Mouse (Mus musculus) adipocyte (in vitro differentiated cells): ENCODE measurements around the gene Mrpl21.

Experiments
- DNase-seq: peaks from one replicate; pipeline ENCODE4 v3.0.0-alpha.2; 2016; ENCODE audit warnings: low spot score

Gene Mrpl21

DNA sequence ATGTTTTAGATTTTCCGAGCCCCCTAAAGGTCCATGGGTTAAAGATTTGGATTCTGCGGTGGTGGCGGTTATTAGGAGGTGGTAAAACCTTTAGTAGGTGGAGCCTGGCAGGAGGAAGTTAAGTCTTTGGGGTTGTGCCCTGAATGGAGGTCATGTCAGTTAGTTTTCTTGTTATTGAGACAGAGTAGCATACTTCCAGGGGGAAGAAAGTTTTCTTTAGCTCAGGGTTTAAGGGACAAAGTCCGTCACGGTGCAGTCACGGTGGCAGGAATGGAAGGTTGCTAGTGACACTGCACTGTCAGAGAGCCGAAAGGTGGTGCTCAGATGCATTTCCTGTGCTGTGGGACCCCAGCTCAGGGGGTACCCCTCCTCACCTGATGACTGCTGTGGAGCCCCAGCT is 15.1 kb downstream of the Mrpl21 start:
- DNase-seq: no peak

DNA sequence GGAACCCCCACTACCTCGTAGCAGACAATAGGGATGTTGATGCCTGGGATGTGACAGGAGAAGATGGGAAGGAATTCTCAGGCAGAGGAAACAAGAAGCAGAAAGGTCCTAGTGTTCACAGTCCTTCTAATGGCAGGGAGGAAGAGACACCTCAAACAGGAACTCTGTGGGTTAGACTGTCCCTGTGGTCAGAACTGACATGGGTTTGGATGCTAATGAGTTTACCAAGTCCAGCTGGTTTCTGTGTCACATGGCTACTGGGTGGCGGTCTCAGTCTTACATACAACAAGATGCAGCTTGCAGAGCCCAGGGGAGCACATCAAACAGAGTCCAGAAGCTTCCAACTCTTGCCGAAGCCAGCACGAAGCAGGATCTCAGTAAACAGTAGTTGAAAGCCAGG is 21.3 kb downstream of the Mrpl21 start:
- no peak for DNase-seq

DNA sequence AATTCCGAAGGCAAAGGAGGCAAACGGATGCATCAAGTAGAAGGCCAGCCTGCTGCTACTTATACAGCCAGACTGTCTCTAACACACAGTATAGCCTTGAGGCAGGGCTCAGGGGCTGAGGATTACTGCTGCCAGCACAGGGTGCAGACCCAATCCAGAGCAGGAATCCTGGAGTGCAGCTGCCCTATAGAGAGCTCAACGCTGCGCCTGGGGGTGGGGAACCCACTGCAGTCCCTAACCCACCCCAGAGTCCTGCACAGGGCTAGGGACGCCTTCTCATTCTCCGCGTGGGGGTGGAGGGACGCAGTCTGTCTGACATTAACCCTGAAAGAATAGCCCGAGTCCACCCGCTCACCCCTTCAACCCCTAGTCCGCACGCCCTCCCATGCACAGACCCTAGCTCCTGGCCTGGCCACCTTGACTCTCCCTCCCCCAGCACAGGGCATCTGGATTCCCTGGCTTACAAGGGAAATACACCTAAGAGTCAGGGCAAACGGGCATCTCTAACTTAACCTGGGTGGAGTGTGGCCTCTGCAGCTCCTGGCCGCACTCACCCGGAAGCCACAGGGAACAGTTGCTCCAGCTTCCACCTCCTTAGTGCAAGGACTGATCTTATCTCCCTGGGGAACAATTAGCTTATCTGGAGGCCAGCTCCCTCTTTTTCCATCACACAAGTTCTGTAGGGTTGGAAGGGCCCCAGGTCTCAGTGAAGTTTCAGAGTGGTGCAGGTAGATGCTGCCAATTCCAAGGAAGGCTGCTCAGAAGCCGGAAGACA is 24.7 kb downstream of the Mrpl21 start:
- DNase-seq: no peak

DNA sequence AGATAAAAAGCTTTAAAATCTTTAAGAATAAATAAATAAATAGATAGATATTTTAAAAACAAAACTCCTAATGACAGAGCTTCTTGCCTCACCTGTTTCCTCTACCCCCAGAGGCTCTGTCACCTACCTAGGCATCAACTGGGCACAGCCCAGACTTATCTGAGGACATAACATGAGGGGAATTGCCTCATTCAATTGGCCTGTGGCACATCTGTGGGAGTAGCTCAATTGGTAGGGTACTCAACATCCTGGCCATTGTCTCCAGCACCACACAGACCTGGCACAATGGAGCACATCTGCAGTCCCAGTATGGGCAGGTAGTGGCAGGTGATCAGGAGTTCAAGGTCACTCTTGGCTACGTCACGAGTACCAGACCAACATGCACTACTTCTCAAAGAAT is 36.6 kb downstream of the Mrpl21 start:
- DNase-seq: no peak

DNA sequence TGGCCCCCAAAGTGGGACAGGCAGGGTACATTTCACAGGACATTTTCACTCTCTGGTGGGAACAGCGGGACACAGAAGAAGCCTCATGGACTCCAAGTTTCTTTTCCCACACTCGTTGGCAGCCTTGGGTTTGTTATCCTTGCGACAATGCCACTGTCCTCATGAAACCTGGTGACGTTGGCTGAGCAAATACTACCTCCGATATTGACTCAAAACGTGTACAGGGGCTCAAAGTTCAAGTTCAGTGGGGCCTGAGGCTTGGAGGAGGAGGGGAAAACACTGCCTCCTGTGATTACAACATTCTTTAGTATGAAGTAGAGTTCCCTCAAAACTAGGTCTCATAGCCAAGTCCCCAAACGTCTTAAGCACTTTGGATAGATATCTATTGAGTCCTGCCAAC is 37.4 kb downstream of the Mrpl21 start:
- DNase-seq: peak; percentile 44

DNA sequence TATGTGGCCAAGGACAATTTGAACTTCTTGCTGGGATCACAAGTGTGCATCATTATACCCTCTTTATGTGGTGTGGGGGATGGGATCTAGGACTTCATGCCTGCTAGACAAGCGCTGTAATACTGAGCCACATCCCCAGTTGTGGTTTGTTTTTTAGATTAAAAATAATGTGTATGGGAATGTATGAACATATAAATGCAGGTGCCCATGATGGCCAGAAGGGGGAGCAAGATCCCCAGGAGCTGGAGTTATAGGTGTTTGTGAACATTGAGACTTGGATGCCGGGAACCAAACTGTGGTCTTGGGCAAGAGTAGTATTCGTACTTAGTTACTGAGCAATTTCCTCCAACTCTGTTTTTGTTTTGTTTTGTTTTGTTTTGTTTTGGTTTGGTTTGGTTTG is 38.1 kb downstream of the Mrpl21 start:
- DNase-seq: peak; percentile 45

DNA sequence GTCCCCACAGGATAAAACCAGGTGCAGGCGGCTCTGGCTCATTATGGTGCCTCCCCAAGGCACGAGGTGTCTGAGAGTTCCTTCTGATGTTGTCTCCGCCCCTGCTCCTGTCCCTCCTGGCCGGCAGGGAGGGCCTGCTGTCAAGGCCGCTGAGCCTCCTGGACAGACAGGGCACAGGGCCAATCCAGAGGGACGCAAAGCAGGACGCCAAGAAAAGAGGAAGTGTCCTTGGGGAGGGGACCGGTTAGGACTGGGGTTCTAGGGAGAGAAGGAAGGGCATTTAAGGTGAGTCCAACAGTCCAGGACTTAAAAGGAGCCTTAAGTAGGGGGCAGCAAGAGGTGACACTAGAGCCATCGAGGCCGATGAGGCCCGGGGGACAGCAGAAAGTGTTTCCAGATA is 38.9 kb downstream of the Mrpl21 start:
- DNase-seq: no peak

DNA sequence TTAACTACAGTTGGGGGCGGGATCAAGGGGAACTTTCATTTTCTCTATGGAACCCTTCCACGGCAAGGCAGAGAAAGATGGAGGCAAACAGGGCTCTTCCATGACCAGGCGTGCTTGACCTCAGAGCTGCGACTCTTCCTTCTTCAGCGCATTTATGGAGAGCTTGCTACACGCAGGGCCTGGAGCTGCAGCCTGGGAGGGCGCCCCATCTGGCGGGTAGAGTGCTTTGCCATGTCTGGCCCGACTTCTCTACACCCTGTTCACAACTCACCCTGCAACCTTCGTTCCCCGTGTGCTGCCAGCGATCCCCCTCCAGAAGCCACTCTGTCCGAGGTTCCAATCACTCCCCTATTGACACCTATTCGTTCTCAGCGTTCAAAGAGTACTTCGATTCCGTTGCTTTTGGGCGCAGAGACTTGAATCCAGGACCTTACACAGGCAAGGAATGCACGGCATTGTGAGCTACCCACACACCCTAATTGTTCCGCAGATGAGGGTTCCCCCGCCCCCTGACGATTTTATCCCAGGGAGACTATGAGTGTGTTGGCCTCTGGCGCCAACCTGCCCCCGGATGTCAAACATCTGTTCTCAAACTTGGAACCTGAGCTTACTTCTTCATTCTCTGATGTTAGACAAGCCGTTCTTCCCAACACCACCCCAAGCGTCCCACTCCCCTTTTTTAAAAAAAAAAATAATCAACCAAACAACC is 39.7 kb downstream of the Mrpl21 start, which contains the start of gene Cpt1a:
Gene Cpt1a (plus strand): TSS at position 74 of the 709 bp plus-strand sequence.
- DNase-seq: peak; percentile 44

DNA sequence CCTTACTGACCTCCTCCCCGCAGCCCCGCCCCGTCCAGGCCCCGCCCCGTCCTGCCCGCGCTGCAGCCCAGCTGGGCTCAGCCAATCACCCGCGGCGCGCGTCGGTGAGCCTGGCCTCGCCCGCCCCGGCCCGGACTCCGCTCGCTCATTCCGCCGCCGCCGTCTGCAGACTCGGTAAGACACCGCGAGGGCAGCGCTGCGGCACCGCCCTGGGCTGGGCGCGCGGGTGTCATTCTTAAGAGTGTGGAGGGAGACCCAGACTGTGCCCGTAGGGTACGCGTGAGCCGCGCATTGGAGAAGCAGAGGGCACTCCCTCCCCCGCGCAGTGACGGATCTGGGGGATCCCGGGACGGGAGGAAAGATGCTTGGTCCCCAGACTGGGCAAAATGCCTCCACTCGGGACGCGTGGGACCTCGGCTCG is 40.5 kb downstream of the Mrpl21 start:
- DNase-seq: peak; percentile 88

DNA sequence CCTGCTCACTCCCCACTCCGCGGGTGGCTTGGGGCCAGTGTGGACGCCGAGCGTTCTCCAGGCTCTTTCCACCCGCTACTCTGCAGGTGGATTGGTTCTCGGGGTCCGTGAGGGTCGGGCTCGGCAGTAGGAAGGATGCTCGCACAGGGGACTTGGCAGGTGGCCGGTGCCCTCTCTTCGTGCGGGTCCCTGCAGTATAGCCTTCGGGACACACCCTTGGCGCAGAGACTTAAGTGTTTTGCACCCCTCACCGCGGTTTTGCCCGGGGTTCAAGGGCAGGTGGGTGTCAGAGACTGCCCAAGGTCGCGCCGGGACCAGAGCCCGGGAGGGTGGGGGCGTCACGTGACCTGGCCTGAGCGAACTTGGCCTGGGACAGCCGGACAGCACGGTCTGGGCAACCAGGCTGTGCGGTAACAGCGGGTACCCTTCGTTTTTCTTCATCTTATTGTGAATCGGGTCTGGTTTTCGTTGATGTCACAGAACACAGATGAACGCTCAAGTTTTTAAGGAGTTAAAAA is 41.1 kb downstream of the Mrpl21 start:
- DNase-seq: peak; percentile 65

DNA sequence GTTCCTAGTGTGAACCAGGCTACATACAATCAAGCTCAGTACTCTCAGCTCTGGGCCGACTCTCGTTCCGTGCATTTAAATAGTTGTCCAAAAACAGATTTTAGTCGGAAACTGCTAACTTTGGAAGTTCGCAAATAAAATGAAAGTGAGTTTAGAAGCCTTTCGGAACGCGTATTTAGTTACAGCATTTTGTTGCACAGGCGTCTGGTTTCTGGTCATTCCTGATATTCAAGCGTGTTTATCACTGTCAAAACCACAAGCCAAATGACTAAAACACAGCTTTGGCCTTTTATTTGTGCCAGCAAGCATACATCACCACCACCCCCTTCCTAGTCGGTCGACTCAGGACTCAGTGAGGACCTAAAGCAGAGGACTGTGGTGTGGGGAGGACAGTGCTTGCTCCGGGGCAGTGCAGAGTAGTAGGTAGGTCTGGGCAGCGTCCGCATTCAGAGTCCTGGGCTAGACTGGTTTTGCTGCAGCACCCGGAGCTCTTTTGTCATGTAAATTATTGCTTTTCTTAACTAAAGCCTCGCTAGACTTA is 41.6 kb downstream of the Mrpl21 start:
- DNase-seq: peak; percentile 79

DNA sequence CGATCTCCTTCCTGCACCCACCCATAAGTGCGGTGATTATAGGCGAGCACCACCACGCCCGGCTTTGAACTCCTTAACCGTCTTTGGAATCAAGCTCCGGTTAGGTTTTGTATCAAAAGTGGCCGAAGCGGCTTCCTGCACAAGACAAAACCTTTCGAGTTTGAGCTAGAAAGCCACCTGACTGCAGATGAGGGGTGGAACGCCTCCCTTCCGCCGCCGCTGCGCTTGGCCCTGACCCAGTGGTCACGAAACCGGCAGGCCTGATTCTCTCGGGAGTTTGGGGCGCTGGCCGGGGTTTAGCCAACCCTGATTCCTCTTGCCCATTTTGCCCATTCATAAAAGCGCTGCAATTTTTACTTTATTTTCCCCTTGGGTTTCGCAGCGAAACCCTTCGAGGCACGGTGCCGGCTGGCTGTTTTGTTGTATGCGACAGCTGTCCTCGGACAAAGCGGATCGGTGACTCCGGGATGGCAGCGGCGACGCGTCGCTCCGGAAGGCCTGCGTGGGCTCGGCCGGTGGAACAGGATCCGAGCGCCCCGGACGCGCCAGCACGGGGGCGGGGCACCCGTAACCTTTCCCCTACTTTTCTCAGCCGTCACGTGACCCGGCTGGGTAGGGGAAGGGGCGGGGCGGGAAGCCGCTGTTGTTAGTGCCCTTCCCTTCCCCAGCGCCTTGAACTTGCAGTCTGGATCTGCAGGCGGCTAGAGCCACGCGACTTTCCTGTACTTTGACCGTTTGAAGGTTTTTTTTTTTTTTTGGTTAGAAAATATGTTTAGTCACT is 42.4 kb downstream of the Mrpl21 start:
- DNase-seq: peak; percentile 95

DNA sequence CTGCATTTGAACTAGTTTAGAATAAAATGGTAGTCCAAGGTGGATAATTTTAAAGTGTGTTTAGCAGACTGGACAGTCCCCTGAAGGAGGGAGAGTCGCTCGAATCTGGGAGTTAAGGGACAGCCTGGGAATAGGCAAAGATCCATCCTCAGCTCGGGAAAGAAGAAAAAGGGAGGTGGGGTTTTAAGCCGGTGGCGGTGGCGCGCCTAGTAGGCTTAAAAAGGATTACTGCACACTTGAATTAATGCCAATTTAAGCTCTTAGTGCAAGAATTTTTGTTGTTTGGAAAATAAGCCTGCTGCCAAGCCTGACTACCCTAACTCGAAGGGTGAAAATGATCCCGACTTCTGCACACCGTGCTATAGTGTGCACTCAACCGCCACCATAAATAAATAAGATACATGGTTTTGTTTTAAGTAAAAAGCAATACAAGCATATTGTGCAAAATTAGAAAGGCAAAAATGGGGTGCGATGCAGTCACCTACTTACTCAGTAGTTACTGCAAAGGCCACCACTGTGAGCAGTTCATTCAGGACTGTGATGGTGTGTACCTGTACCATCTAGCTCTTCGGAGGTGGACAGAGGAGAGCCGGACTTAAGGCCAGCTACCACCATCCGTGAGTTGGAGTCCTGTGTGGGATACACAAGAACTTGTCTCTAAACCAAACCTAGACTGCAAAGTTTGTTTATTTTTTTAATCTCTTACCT is 43.2 kb downstream of the Mrpl21 start:
- DNase-seq: no peak

DNA sequence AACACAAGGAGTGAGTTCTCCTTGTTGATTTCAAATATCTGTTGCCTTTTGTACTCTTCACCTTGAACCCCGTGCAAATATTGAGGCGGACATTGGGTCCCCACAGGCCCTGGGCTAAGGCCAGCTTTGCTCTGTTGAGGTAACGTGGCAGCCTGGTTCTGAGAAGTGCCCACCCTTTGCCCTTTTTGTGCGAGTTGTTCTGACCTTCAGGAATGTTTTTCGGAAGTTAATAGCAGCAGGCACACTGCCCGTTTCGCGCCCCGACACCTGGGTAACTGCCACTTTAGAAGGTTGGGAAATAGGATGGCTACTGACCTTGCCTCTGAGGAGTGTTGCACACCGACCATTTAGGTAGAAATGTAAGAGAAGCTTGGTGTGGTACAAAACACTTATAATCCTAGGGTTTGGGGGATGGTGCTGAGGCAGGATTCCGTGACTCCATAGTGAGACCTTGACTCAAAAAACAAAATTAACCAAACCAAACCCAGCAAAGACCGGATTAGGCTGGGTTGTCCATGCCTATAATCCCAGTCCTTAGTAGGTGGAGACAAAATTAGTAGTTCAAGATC is 43.9 kb downstream of the Mrpl21 start:
- DNase-seq: no peak

DNA sequence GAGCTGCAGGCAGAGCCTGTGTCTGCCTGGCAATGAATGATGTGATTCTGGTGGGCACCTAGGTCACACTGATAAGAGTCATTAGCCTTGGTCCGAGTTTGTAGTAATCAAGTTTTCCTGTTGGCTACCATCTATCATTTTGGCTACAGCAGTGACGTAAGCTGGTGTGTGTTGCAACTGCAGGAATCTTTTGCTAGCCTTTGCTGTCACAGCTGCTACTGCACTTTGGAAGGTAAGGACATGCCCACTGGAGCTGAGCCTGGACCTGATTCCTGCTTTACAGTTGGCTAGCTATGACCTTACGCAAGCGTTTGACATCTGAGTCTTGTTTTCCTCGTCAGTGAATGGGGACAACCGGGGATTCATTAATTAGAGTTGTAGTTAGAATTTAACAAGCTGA is 50.5 kb downstream of the Mrpl21 start:
- DNase-seq: peak; percentile 74

DNA sequence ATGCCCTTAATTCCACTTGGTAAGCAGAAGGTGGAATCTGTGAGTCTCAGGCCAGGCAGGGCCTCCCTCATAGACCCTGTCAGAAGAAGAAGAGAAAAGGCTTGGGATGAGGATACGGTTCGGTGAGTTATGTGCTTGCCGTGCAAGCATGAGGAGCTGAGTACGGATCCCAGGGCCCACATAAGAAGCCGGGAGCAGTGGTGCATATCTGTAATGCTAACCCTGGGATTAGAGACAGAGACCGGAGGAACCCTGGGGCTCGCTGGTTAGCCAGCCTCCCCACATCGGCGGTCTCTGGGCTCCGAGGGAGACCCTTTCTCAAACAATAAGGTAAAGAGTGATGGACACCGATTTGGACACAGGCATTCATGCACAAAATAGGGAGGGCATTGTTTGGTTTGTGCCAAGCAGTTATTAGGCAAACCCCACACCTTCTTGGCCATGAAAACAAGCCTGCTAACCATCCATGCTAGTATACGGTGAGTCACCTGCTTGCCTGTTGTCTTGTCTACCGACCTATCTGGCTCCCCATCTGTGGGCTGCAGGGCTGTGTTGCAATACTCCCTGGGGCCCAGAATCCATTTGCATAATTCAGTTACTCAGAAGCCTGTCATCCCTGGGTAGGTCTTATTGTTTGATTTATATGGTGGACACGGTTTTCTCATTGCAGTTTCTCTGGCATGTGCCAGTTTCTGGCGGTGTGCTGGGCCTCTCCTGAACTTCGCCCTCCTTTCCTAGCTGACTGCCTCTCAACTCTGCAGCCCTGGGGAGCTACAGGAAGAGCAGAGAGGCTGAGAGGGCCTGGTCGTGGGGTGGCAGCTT is 51.2 kb downstream of the Mrpl21 start:
- DNase-seq: peak; percentile 79

DNA sequence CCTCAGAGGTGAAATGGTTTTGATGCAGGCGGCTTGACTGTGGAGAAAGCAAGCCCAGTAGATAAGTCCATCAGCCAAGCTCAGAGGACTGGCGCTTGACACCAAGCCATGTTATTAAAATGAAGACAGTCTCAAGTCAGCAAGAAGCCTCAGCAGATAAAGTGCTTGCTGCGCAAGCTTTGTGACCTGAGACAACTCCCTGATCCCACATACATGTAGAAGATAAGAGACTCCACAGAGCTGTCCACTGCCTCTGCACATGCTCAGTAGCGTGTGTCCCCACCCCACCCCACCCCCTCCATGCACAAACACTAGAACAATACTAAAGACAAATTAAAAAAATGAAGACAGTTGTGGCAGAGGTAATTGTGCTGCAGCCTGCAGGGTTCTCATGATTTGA is 51.8 kb downstream of the Mrpl21 start:
- DNase-seq: no peak

DNA sequence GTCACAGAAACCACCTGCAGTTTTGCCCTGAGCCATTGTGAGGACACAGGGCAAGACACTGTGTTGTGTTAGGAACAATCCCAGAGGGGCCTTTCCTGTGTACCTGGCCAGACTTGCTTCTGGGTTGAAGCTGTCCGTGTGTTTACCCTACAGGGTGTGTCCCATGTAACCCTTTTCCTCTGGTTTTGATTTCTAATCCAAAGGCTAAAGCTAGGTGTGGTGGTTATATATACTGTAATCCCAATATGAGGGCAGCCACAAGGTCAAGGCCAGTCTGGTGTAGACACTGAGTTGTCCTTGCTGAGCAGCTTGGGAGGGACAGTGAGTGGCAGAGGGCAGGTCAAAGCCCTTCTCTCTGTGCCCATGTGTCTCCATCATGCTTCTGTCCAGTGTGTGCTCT is 53.2 kb downstream of the Mrpl21 start:
- no peak for DNase-seq

DNA sequence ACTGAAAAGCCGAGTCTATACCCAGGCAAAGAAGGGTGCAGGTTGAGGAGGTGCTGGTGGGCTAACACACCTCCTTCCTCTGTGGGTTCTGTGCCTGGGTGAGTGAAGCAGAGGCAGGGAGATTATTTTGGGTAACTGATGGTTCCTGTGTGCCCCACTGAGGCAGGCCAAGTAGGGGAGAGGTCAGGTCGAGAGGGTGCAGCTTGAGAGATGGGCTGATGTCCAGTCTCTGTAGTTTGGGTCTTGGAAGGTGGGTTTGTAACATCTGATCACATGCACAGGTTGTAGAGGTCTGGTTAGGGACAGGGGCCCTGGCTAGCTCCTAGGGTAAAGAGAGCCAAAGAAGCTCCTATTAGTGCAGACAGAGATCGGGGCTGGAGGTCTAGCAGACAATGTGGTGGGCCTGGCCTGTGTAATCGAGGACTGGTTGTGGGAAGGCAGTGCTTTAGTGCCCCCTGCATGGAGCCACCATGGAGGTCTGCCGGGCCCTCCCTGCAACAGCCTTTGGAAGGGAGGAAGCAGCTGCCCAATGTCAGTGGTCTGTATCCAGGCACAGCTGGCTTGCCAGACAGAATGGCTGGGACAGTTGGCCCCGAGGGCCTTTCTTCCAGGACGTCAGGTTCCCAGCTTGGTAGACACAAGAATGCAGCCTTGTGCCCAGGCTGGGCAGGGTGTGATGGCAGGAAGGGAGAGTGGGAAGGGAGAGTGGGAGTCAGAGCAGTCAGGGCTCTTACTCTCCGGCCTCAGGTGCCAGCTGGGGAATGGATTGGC is 54.0 kb downstream of the Mrpl21 start:
- DNase-seq: no peak

DNA sequence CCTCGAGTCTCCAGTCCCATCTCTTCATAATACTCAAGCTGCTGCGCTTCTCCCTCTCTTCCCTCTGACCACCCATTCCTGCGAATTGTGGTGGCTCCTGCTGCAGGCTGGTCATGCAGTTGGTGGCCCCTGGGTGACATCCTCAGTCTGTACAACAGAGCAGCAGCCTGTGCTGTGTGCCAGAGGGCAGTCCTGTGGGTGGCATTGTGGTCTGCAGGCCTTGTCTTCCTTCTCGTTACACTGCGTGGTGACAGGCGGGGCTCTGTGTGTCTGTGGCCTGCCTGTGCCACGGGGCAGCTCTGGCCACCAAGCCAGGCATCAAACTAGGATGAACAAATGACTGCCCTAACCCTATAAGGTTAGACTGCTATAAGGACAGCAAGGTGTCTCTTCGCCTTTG is 56.5 kb downstream of the Mrpl21 start:
- DNase-seq: no peak
